Mouse (Mus musculus): ENCODE data around the gene Fnbp1l. TPM values are rescaled to one million over a fixed set of nuclear protein-coding genes. Genes with fewer than 3 reads are reported as not detected.
A peak's percentile ranks its signal among the peaks of the same experiment; 100 is the strongest.

Fnbp1l gene
- polyA plus RNA-seq, 1 experiment from 2014 or later, result 42.8 TPM

- H3K4me3 ChIP-seq (replicated peaks; ENCODE audit: low read length), result no peak overlapping the region
- no peak overlapping the region for H3K4me2 ChIP-seq (ENCODE audit: low read depth, low read length)
- H3K9me3 ChIP-seq (replicated peaks; ENCODE audit: control insufficient read depth, low read length), result no peaks in the 10 kb centered on the region
- WGBS, result 62% methylated on average over 4 of the region's 4 CpGs
- no peak overlapping the region for H3K27ac ChIP-seq (ENCODE audit: low read length)
- H3K4me1 ChIP-seq (ENCODE audit: control insufficient read depth, insufficient read depth, low read length), result no peaks in the 10 kb centered on the region
- H3K27me3 ChIP-seq (ENCODE audit: control insufficient read depth, insufficient read depth, low read length), result no peaks in the 10 kb centered on the region
- H3K36me3 ChIP-seq (ENCODE audit: control insufficient read depth, insufficient read depth, low read length), result 0 out of 2 replicates have a peak, but pooled peaks cover 2% of the 10 kb centered on the region
- H3K9ac ChIP-seq (ENCODE audit: low read length), result no peak overlapping the region
- ATAC-seq (ENCODE audit: insufficient read depth, low FRiP score), result no peak
These were observed 72.0 kb downstream of the Fnbp1l start for GRCm38 (mm10) chr3:122547469-122547868.

- Histone ChIP-seq H3K36me3 (ENCODE audit: control insufficient read depth, insufficient read depth, low read length) (peaks cover 8% of the 10 kb centered on the region; the same call in 1 of the 2 replicates), H3K4me3 (replicated peaks; ENCODE audit: low read length) (no peak overlapping the region)
These were observed 74.2 kb downstream of the Fnbp1l start for GRCm38 (mm10) chr3:122545346-122545745.

GRCm38 (mm10) chr3:122540918-122541317 is 78.6 kb downstream of the Fnbp1l start:
- Histone ChIP-seq H3K27ac (ENCODE audit: low read length) (no peak overlapping the region), H3K9me3 (replicated peaks; ENCODE audit: control insufficient read depth, low read length) (no peaks in the 10 kb centered on the region), H3K4me2 (ENCODE audit: low read depth, low read length) (no peak overlapping the region), H3K9ac (ENCODE audit: low read length) (no peak overlapping the region), H3K27me3 (ENCODE audit: control insufficient read depth, insufficient read depth, low read length) (no peaks in the 10 kb centered on the region), H3K4me1 (ENCODE audit: control insufficient read depth, insufficient read depth, low read length) (no peaks in the 10 kb centered on the region), H3K36me3 (ENCODE audit: control insufficient read depth, insufficient read depth, low read length) (peaks cover 18% of the 10 kb centered on the region), H3K4me3 (replicated peaks; ENCODE audit: low read length) (no peak overlapping the region)
- no peak for ATAC-seq (ENCODE audit: insufficient read depth, low FRiP score)
- 76% methylated on average over 4 of the region's 4 CpGs for WGBS

More at GRCm38 (mm10) chr3:122545346-122545745, 74.2 kb downstream of the Fnbp1l start:
- 80% methylated on average over 2 of the region's 2 CpGs for WGBS
- no peak overlapping the region for H3K9ac ChIP-seq (ENCODE audit: low read length)
- no peak for ATAC-seq (ENCODE audit: insufficient read depth, low FRiP score)
- H3K4me2 ChIP-seq (ENCODE audit: low read depth, low read length), result no peak overlapping the region
- no peaks in the 10 kb centered on the region for H3K27me3 ChIP-seq (ENCODE audit: control insufficient read depth, insufficient read depth, low read length)
- no peak overlapping the region for H3K27ac ChIP-seq (ENCODE audit: low read length)
- no peaks in the 10 kb centered on the region for H3K9me3 ChIP-seq (replicated peaks; ENCODE audit: control insufficient read depth, low read length)
- no peaks in the 10 kb centered on the region for H3K4me1 ChIP-seq (ENCODE audit: control insufficient read depth, insufficient read depth, low read length)

- Histone ChIP-seq H3K9ac (ENCODE audit: low read length) (no peak overlapping the region), H3K4me2 (ENCODE audit: low read depth, low read length) (no peak overlapping the region), H3K9me3 (replicated peaks; ENCODE audit: control insufficient read depth, low read length) (no peaks in the 10 kb centered on the region), H3K27ac (ENCODE audit: low read length) (no peak overlapping the region), H3K4me3 (replicated peaks; ENCODE audit: low read length) (no peak overlapping the region), H3K27me3 (ENCODE audit: control insufficient read depth, insufficient read depth, low read length) (no peaks in the 10 kb centered on the region), H3K36me3 (ENCODE audit: control insufficient read depth, insufficient read depth, low read length) (peaks cover 16% of the 10 kb centered on the region), H3K4me1 (ENCODE audit: control insufficient read depth, insufficient read depth, low read length) (no peaks in the 10 kb centered on the region)
- no peak for ATAC-seq (ENCODE audit: insufficient read depth, low FRiP score)
- WGBS, result 73% methylated on average over 17 of the region's 17 CpGs
These were observed 79.4 kb downstream of the Fnbp1l start for GRCm38 (mm10) chr3:122539961-122540690.

GRCm38 (mm10) chr3:122538851-122539250 is 80.7 kb downstream of the Fnbp1l start:
- Histone ChIP-seq H3K4me1 (ENCODE audit: control insufficient read depth, insufficient read depth, low read length) (no peaks in the 10 kb centered on the region), H3K36me3 (ENCODE audit: control insufficient read depth, insufficient read depth, low read length) (peaks cover 16% of the 10 kb centered on the region), H3K4me2 (ENCODE audit: low read depth, low read length) (no peak overlapping the region), H3K9ac (ENCODE audit: low read length) (no peak overlapping the region), H3K9me3 (replicated peaks; ENCODE audit: control insufficient read depth, low read length) (no peaks in the 10 kb centered on the region), H3K4me3 (replicated peaks; ENCODE audit: low read length) (no peak overlapping the region), H3K27me3 (ENCODE audit: control insufficient read depth, insufficient read depth, low read length) (no peaks in the 10 kb centered on the region), H3K27ac (ENCODE audit: low read length) (no peak overlapping the region)
- no peak for ATAC-seq (ENCODE audit: insufficient read depth, low FRiP score)
- 63% methylated on average over 2 of the region's 2 CpGs for WGBS

- H3K4me2 ChIP-seq (ENCODE audit: low read depth, low read length), result no peak overlapping the region
- H3K27ac ChIP-seq (ENCODE audit: low read length), result no peak overlapping the region
- H3K27me3 ChIP-seq (ENCODE audit: control insufficient read depth, insufficient read depth, low read length), result no peaks in the 10 kb centered on the region
- H3K36me3 ChIP-seq (ENCODE audit: control insufficient read depth, insufficient read depth, low read length), result peaks cover 11% of the 10 kb centered on the region
- 0 out of 2 replicates have a peak, but pooled peaks have one; percentile 29 for ATAC-seq (ENCODE audit: insufficient read depth, low FRiP score)
- no peak overlapping the region for H3K4me3 ChIP-seq (replicated peaks; ENCODE audit: low read length)
- H3K9ac ChIP-seq (ENCODE audit: low read length), result no peak overlapping the region
- no peaks in the 10 kb centered on the region for H3K4me1 ChIP-seq (ENCODE audit: control insufficient read depth, insufficient read depth, low read length)
- 79% methylated on average over 8 of the region's 8 CpGs for WGBS
- H3K9me3 ChIP-seq (replicated peaks; ENCODE audit: control insufficient read depth, low read length), result no peaks in the 10 kb centered on the region
These were observed 83.4 kb downstream of the Fnbp1l start for GRCm38 (mm10) chr3:122535938-122536703.

- H3K27me3 ChIP-seq (ENCODE audit: control insufficient read depth, insufficient read depth, low read length), result no peaks in the 10 kb centered on the region
- no peak; the same call in 1 of the 2 replicates for ATAC-seq (ENCODE audit: insufficient read depth, low FRiP score)
- H3K4me2 ChIP-seq (ENCODE audit: low read depth, low read length), result no peak overlapping the region
- no peaks in the 10 kb centered on the region for H3K4me1 ChIP-seq (ENCODE audit: control insufficient read depth, insufficient read depth, low read length)
- 65% methylated on average over 3 of the region's 3 CpGs for WGBS
- no peak overlapping the region for H3K27ac ChIP-seq (ENCODE audit: low read length)
- no peaks in the 10 kb centered on the region for H3K9me3 ChIP-seq (replicated peaks; ENCODE audit: control insufficient read depth, low read length)
- H3K9ac ChIP-seq (ENCODE audit: low read length), result no peak overlapping the region
- H3K4me3 ChIP-seq (replicated peaks; ENCODE audit: low read length), result no peak overlapping the region
- H3K36me3 ChIP-seq (ENCODE audit: control insufficient read depth, insufficient read depth, low read length), result no peaks in the 10 kb centered on the region
These were observed 91.0 kb downstream of the Fnbp1l start for GRCm38 (mm10) chr3:122528477-122528876.

GRCm38 (mm10) chr3:122521294-122521693 is 98.2 kb downstream of the Fnbp1l start:
- ATAC-seq (ENCODE audit: insufficient read depth, low FRiP score), result no peak
- no peak overlapping the region for H3K27ac ChIP-seq (ENCODE audit: low read length)
- no peaks in the 10 kb centered on the region for H3K27me3 ChIP-seq (ENCODE audit: control insufficient read depth, insufficient read depth, low read length)

GRCm38 (mm10) chr3:122520875-122521274 is 98.6 kb downstream of the Fnbp1l start:
- ATAC-seq (ENCODE audit: insufficient read depth, low FRiP score), result no peak
- Histone ChIP-seq H3K27ac (ENCODE audit: low read length) (no peak overlapping the region), H3K4me1 (ENCODE audit: control insufficient read depth, insufficient read depth, low read length) (peaks cover 6% of the 10 kb centered on the region; the same call in 1 of the 2 replicates), H3K9me3 (replicated peaks; ENCODE audit: control insufficient read depth, low read length) (no peaks in the 10 kb centered on the region), H3K4me3 (replicated peaks; ENCODE audit: low read length) (no peak overlapping the region), H3K9ac (ENCODE audit: low read length) (no peak overlapping the region), H3K4me2 (ENCODE audit: low read depth, low read length) (no peak overlapping the region), H3K27me3 (ENCODE audit: control insufficient read depth, insufficient read depth, low read length) (no peaks in the 10 kb centered on the region), H3K36me3 (ENCODE audit: control insufficient read depth, insufficient read depth, low read length) (no peaks in the 10 kb centered on the region)
- WGBS, result 82% methylated on average over 4 of the region's 4 CpGs

More at GRCm38 (mm10) chr3:122521294-122521693, 98.2 kb downstream of the Fnbp1l start:
- 37% methylated on average over 1 of the region's 1 CpGs for WGBS
- no peaks in the 10 kb centered on the region for H3K9me3 ChIP-seq (replicated peaks; ENCODE audit: control insufficient read depth, low read length)
- no peak overlapping the region for H3K9ac ChIP-seq (ENCODE audit: low read length)
- H3K4me1 ChIP-seq (ENCODE audit: control insufficient read depth, insufficient read depth, low read length), result peaks cover 6% of the 10 kb centered on the region; the same call in 1 of the 2 replicates
- H3K36me3 ChIP-seq (ENCODE audit: control insufficient read depth, insufficient read depth, low read length), result no peaks in the 10 kb centered on the region
- no peak overlapping the region for H3K4me3 ChIP-seq (replicated peaks; ENCODE audit: low read length)
- H3K4me2 ChIP-seq (ENCODE audit: low read depth, low read length), result no peak overlapping the region
